Mouse (Mus musculus): ENCODE measurements at regions not wholly inside any gene's neighbourhood (a gene's known extent, or its start where the extent isn't known, plus 50 kb on each side); places are given as distances from the start of the nearest gene placed in this dataset.

DNA sequence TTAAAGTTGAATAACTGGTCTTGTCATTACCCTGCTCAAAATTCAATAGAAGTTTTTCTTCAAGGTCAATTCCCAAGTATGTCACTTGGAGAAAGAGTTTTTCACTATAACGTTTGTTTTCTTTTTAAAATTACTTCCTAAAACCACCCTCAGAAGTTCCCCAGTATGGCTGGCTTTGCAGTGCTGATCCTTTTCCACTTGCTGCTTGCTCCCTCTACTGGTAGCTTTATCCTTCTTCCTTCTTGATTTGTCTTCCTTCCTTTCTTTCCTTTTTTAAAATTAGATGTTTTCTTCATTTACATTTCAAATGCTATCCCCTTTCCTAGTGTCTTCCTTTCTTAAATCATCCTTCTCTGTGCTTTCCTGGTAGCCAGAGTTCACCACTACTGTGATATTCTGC lies 73.6 kb downstream of the Rtl3 start:
- DNase-seq (ENCODE audit: low spot score in 2 of 2) = no peak
- H3K27ac ChIP-seq = no peak overlapping the region
- no peak overlapping the region for H3K4me3 ChIP-seq
- peak; percentile 71 for TF ChIP-seq CTCF (conservative IDR thresholded peaks at IDR 0.05)
